Mouse (Mus musculus) adrenal gland, adult 2 months (tissue): ENCODE results near the gene Ndufb8. TPM values are rescaled to one million over a fixed set of nuclear protein-coding genes. Genes with fewer than 3 reads are reported as not detected.

Experiments
- DNase-seq: peaks from one replicate; pipeline ENCODE4 v3.0.0; 2021
- long read RNA-seq: library from polyadenylated mRNA; stranded (forward); transcript quantifications from one replicate; pipeline ENCODE4 v2.0.0, GENCODE M21; 2021
- polyA plus RNA-seq: library from polyadenylated mRNA; depleted of rRNA; stranded (reverse); fragments of >200 nt; gene quantifications from 2 replicates; pipeline ENCODE4 v1.2.3, GENCODE M21; 2012; rRNA removed
- total RNA-seq, 2 experiments: library from RNA; stranded (reverse); gene quantifications; 2 replicates each; pipeline ENCODE4 v1.2.3; 2021

Gene Ndufb8
- total RNA-seq, result 100 to 1,000 TPM; 747 TPM
- 554 and 568 TPM in 2 replicates for polyA plus RNA-seq
- long read RNA-seq, transcript Ndufb8-201 (5 exons, 680 nt), result major isoform, 436 of 465 reads
- long read RNA-seq, transcript Ndufb8-209 (5 exons, 2,142 nt), result minor isoform, 7 of 465 reads
- long read RNA-seq, partial matches to known transcripts, result 7 of 465 reads
- long read RNA-seq, other reads (novel, unspliced or antisense), result 11 of 465 reads

GRCm38 (mm10) chr19:44554861-44555590 lies at the start of gene Ndufb8:
TSS of gene Ndufb8 (minus strand) at chr19:44555440.
- DNase-seq, result peak; percentile 98

GRCm38 (mm10) chr19:44594180-44594579 lies 38.9 kb upstream of the Ndufb8 start:
- no peak for DNase-seq

- no peak for DNase-seq
Measured at GRCm38 (mm10) chr19:44591638-44592037, 36.4 kb upstream of the Ndufb8 start.

GRCm38 (mm10) chr19:44590992-44591391 lies 35.8 kb upstream of the Ndufb8 start:
- DNase-seq, result no peak

GRCm38 (mm10) chr19:44589591-44590223 lies 34.5 kb upstream of the Ndufb8 start:
- DNase-seq, result no peak

GRCm38 (mm10) chr19:44588036-44588435 lies 32.8 kb upstream of the Ndufb8 start:
- DNase-seq, result no peak

- DNase-seq, result peak; percentile 91
Measured at GRCm38 (mm10) chr19:44582638-44583309, 27.5 kb upstream of the Ndufb8 start.

- no peak for DNase-seq
Measured at GRCm38 (mm10) chr19:44582103-44582502, 26.9 kb upstream of the Ndufb8 start.

GRCm38 (mm10) chr19:44578038-44578437 lies 22.8 kb upstream of the Ndufb8 start:
- no peak for DNase-seq

GRCm38 (mm10) chr19:44576275-44576674 lies 21.0 kb upstream of the Ndufb8 start:
- DNase-seq, result no peak

GRCm38 (mm10) chr19:44567763-44568162 lies 12.5 kb upstream of the Ndufb8 start:
- no peak for DNase-seq

GRCm38 (mm10) chr19:44564006-44564405 lies 8.8 kb upstream of the Ndufb8 start:
- DNase-seq, result no peak

GRCm38 (mm10) chr19:44562652-44563206 lies 7.5 kb upstream of the Ndufb8 start, which contains the start of gene Hif1an:
TSS of gene Hif1an (plus strand) at chr19:44562850.
- peak; percentile 94 for DNase-seq

GRCm38 (mm10) chr19:44554490-44554860 lies 765 bp downstream of the Ndufb8 start:
- no peak for DNase-seq

GRCm38 (mm10) chr19:44553286-44553685 lies 2.0 kb downstream of the Ndufb8 start:
- no peak for DNase-seq

- no peak for DNase-seq
Measured at GRCm38 (mm10) chr19:44552731-44553130, 2.5 kb downstream of the Ndufb8 start, which contains the start of gene Gm20538. TSS of gene Gm20538 (minus strand) at chr19:44552831.

GRCm38 (mm10) chr19:44545321-44546041 lies 9.8 kb downstream of the Ndufb8 start, which contains the start of gene Sec31b:
TSS of gene Sec31b (minus strand) at chr19:44545864.
- peak; percentile 86 for DNase-seq

GRCm38 (mm10) chr19:44544775-44545174 lies 10.5 kb downstream of the Ndufb8 start:
- peak; percentile 75 for DNase-seq

GRCm38 (mm10) chr19:44544372-44544771 lies 10.9 kb downstream of the Ndufb8 start:
- no peak for DNase-seq

- DNase-seq, result no peak
Measured at GRCm38 (mm10) chr19:44542694-44543178, 12.5 kb downstream of the Ndufb8 start.

- no peak for DNase-seq
Measured at GRCm38 (mm10) chr19:44537416-44537815, 17.8 kb downstream of the Ndufb8 start.
